Mouse (Mus musculus): ENCODE measurements at regions not wholly inside any gene's neighbourhood (a gene's known extent, or its start where the extent isn't known, plus 50 kb on each side); places are given as distances from the start of the nearest gene placed in this dataset.

- H3K4me3 ChIP-seq (ENCODE audit: insufficient read depth in 1 of 2, low read depth in 2 of 2, low read length in 2 of 2): no peak overlapping the region
- H3K27me3 ChIP-seq (ENCODE audit: control insufficient read depth, insufficient read depth, low read length): no peaks in the 10 kb centered on the region
- H3K9ac ChIP-seq (replicated peaks): no peak overlapping the region
- no peaks in the 10 kb centered on the region for H3K36me3 ChIP-seq (replicated peaks; ENCODE audit: control insufficient read depth, insufficient read depth, low read depth)
- H3K4me2 ChIP-seq (ENCODE audit: low read depth): no peak overlapping the region
- DNase-seq (ENCODE audit: low read depth in 3 of 3, low spot score in 3 of 3) (no peak), ATAC-seq (ENCODE audit: insufficient read depth) (no peak)
- no peaks in the 10 kb centered on the region for H3K9me3 ChIP-seq (ENCODE audit: control insufficient read depth, low read length)
- H3K27ac ChIP-seq: no peak overlapping the region
- 63% methylated on average over 6 of the region's 6 CpGs for WGBS (ENCODE audit: insufficient replicate concordance)
- TF ChIP-seq CTCF (IDR thresholded peaks at IDR 0.05; ENCODE audit: low read depth) (no peak), EP300 (IDR thresholded peaks at IDR 0.05; ENCODE audit: low read depth) (no peak)
- peaks cover 0 to 5% of the 10 kb centered on the region in 2 experiments; a peak in 2 of 4 replicates for H3K4me1 ChIP-seq (replicated peaks; ENCODE audit: control insufficient read depth in 2 of 2, insufficient read depth in 2 of 2, low read length in 1 of 2)
These were observed 248.0 kb downstream of the Irs2 start for GRCm38 (mm10) chr8:10760231-10760630.

- peaks cover 0 to 5% of the 10 kb centered on the region in 2 experiments; a peak in 2 of 4 replicates for H3K4me1 ChIP-seq (replicated peaks; ENCODE audit: control insufficient read depth in 2 of 2, insufficient read depth in 2 of 2, low read length in 1 of 2)
- H3K4me2 ChIP-seq (ENCODE audit: low read depth): no peak overlapping the region
- ATAC-seq (ENCODE audit: insufficient read depth) (no peak), DNase-seq (ENCODE audit: low read depth in 3 of 3, low spot score in 3 of 3) (no peak)
- H3K4me3 ChIP-seq (ENCODE audit: insufficient read depth in 1 of 2, low read depth in 2 of 2, low read length in 2 of 2): no peak overlapping the region
- no peaks in the 10 kb centered on the region for H3K9me3 ChIP-seq (ENCODE audit: control insufficient read depth, low read length)
- no peak overlapping the region for H3K27ac ChIP-seq
- TF ChIP-seq EP300 (IDR thresholded peaks at IDR 0.05; ENCODE audit: low read depth) (no peak), CTCF (IDR thresholded peaks at IDR 0.05; ENCODE audit: low read depth) (no peak)
- H3K27me3 ChIP-seq (ENCODE audit: control insufficient read depth, insufficient read depth, low read length): no peaks in the 10 kb centered on the region
- no peaks in the 10 kb centered on the region for H3K36me3 ChIP-seq (replicated peaks; ENCODE audit: control insufficient read depth, insufficient read depth, low read depth)
- 55% methylated on average over 4 of the region's 4 CpGs for WGBS (ENCODE audit: insufficient replicate concordance)
- no peak overlapping the region for H3K9ac ChIP-seq (replicated peaks)
These were observed 250.1 kb downstream of the Irs2 start for GRCm38 (mm10) chr8:10758151-10758550.

DNA sequence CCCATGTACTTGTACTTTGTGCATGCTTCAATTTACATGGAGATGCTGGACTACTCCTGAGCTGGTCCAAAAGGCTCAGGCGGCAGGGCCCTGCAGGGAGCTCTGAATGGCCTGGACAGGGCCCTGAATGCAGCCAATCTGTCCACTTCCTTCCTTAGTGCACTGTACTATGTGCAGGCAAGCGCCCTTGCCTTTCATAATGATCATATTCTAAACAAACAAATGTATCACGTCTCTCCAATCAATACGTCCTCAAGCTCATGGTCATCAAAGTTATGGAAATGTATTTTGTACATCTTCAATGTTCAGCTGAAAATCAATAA, 253.3 kb downstream of the Irs2 start:
- H3K4me1 ChIP-seq (replicated peaks; ENCODE audit: control insufficient read depth in 2 of 2, insufficient read depth in 2 of 2, low read length in 1 of 2): no peaks in the 10 kb centered on the region; a peak in 1 of 4 replicates
- H3K27me3 ChIP-seq (ENCODE audit: control insufficient read depth, insufficient read depth, low read length): no peaks in the 10 kb centered on the region
- H3K4me2 ChIP-seq (ENCODE audit: low read depth): no peak overlapping the region
- no peak for ATAC-seq (ENCODE audit: insufficient read depth)
- no peaks in the 10 kb centered on the region for H3K9me3 ChIP-seq (ENCODE audit: control insufficient read depth, low read length)
- H3K27ac ChIP-seq: no peak overlapping the region
- no peak overlapping the region for H3K9ac ChIP-seq (replicated peaks)
- no peak overlapping the region for H3K4me3 ChIP-seq (ENCODE audit: insufficient read depth in 1 of 2, low read depth in 2 of 2, low read length in 2 of 2)
- H3K36me3 ChIP-seq (replicated peaks; ENCODE audit: control insufficient read depth, insufficient read depth, low read depth): no peaks in the 10 kb centered on the region
- no peak for DNase-seq (ENCODE audit: low read depth in 3 of 3, low spot score in 3 of 3)
- 55% methylated on average over 4 of the region's 4 CpGs for WGBS (ENCODE audit: insufficient replicate concordance)
- TF ChIP-seq CTCF (IDR thresholded peaks at IDR 0.05; ENCODE audit: low read depth) (no peak), EP300 (IDR thresholded peaks at IDR 0.05; ENCODE audit: low read depth) (no peak)

- TF ChIP-seq EP300 (IDR thresholded peaks at IDR 0.05; ENCODE audit: low read depth) (no peak), CTCF (IDR thresholded peaks at IDR 0.05; ENCODE audit: low read depth) (no peak)
- no peak overlapping the region for H3K27ac ChIP-seq
- no peaks in the 10 kb centered on the region for H3K36me3 ChIP-seq (replicated peaks; ENCODE audit: control insufficient read depth, insufficient read depth, low read depth)
- H3K27me3 ChIP-seq (ENCODE audit: control insufficient read depth, insufficient read depth, low read length): no peaks in the 10 kb centered on the region
- H3K4me1 ChIP-seq (replicated peaks; ENCODE audit: control insufficient read depth in 2 of 2, insufficient read depth in 2 of 2, low read length in 1 of 2): no peaks in the 10 kb centered on the region; a peak in 1 of 4 replicates
- H3K9me3 ChIP-seq (ENCODE audit: control insufficient read depth, low read length): no peaks in the 10 kb centered on the region
- no peak overlapping the region for H3K4me3 ChIP-seq (ENCODE audit: insufficient read depth in 1 of 2, low read depth in 2 of 2, low read length in 2 of 2)
- H3K9ac ChIP-seq (replicated peaks): no peak overlapping the region
- ATAC-seq (ENCODE audit: insufficient read depth) (no peak), DNase-seq (ENCODE audit: low read depth in 3 of 3, low spot score in 3 of 3) (no peak)
- WGBS (ENCODE audit: insufficient replicate concordance): 56% methylated on average over 13 of the region's 13 CpGs
- H3K4me2 ChIP-seq (ENCODE audit: low read depth): no peak overlapping the region
These were observed 253.8 kb downstream of the Irs2 start for GRCm38 (mm10) chr8:10754232-10754985.

GRCm38 (mm10) chr8:10753056-10753455, 255.2 kb downstream of the Irs2 start:
- ATAC-seq (ENCODE audit: insufficient read depth) (no peak), DNase-seq (ENCODE audit: low read depth in 3 of 3, low spot score in 3 of 3) (no peak)
- no peaks in the 10 kb centered on the region for H3K4me1 ChIP-seq (replicated peaks; ENCODE audit: control insufficient read depth in 2 of 2, insufficient read depth in 2 of 2, low read length in 1 of 2)
- H3K4me3 ChIP-seq (ENCODE audit: insufficient read depth in 1 of 2, low read depth in 2 of 2, low read length in 2 of 2): no peak overlapping the region
- H3K27me3 ChIP-seq (ENCODE audit: control insufficient read depth, insufficient read depth, low read length): no peaks in the 10 kb centered on the region
- no peak overlapping the region for H3K27ac ChIP-seq
- 41% methylated on average over 6 of the region's 6 CpGs for WGBS (ENCODE audit: insufficient replicate concordance)
- no peak for TF ChIP-seq EP300 (IDR thresholded peaks at IDR 0.05; ENCODE audit: low read depth)
- no peak for TF ChIP-seq CTCF (IDR thresholded peaks at IDR 0.05; ENCODE audit: low read depth)
- H3K9me3 ChIP-seq (ENCODE audit: control insufficient read depth, low read length): no peaks in the 10 kb centered on the region
- no peak overlapping the region for H3K4me2 ChIP-seq (ENCODE audit: low read depth)
- H3K9ac ChIP-seq (replicated peaks): no peak overlapping the region
- H3K36me3 ChIP-seq (replicated peaks; ENCODE audit: control insufficient read depth, insufficient read depth, low read depth): no peaks in the 10 kb centered on the region
